Mouse (Mus musculus): Measurements from ENCODE around the gene Aldh1l1.

The Aldh1l1 gene

GRCm38 (mm10) chr6:90486176-90486921 lies at the start of gene Aldh1l1:
Gene Aldh1l1 (plus strand): TSS chr6:90486427.
- in situ Hi-C loops (cut with MboI), result no loop called here

GRCm38 (mm10) chr6:90437041-90437440 lies 49.2 kb upstream of the Aldh1l1 start:
- in situ Hi-C loops (cut with MboI), result no loop called here

GRCm38 (mm10) chr6:90446883-90447282 lies 39.3 kb upstream of the Aldh1l1 start:
- in situ Hi-C loops (cut with MboI), result no loop called here

GRCm38 (mm10) chr6:90450179-90450578 lies 36.0 kb upstream of the Aldh1l1 start:
- in situ Hi-C loops (cut with MboI), result no loop called here

- in situ Hi-C loops (cut with MboI), result no loop called here
These were observed 35.5 kb upstream of the Aldh1l1 start for GRCm38 (mm10) chr6:90450697-90451096.

- in situ Hi-C loops (cut with MboI), result no loop called here
These were observed 34.7 kb upstream of the Aldh1l1 start for GRCm38 (mm10) chr6:90451512-90451911.

- in situ Hi-C loops (cut with MboI), result no loop called here
These were observed 33.6 kb upstream of the Aldh1l1 start for GRCm38 (mm10) chr6:90452603-90453002.

GRCm38 (mm10) chr6:90453751-90454150 lies 32.5 kb upstream of the Aldh1l1 start:
- in situ Hi-C loops (cut with MboI), result no loop called here

- in situ Hi-C loops (cut with MboI), result no loop called here
These were observed 28.8 kb upstream of the Aldh1l1 start for GRCm38 (mm10) chr6:90457421-90457820.

- in situ Hi-C loops (cut with MboI), result no loop called here
These were observed 25.0 kb upstream of the Aldh1l1 start for GRCm38 (mm10) chr6:90461181-90461580.

- in situ Hi-C loops (cut with MboI), result no loop called here
These were observed 24.5 kb upstream of the Aldh1l1 start for GRCm38 (mm10) chr6:90461771-90462170.

- in situ Hi-C loops (cut with MboI), result no loop called here
These were observed 24.0 kb upstream of the Aldh1l1 start, which contains the start of gene Klf15 for GRCm38 (mm10) chr6:90462181-90462706. Gene Klf15 (plus strand): TSS chr6:90462576.

- in situ Hi-C loops (cut with MboI), result no loop called here
These were observed 23.4 kb upstream of the Aldh1l1 start for GRCm38 (mm10) chr6:90462841-90463227.

- in situ Hi-C loops (cut with MboI), result no loop called here
These were observed 22.9 kb upstream of the Aldh1l1 start for GRCm38 (mm10) chr6:90463228-90463862.

- in situ Hi-C loops (cut with MboI), result no loop called here
These were observed 22.3 kb upstream of the Aldh1l1 start for GRCm38 (mm10) chr6:90463890-90464421.

- in situ Hi-C loops (cut with MboI), result no loop called here
These were observed 21.1 kb upstream of the Aldh1l1 start for GRCm38 (mm10) chr6:90465028-90465640.

GRCm38 (mm10) chr6:90466079-90466478 lies 20.1 kb upstream of the Aldh1l1 start:
- in situ Hi-C loops (cut with MboI), result no loop called here

GRCm38 (mm10) chr6:90466847-90467410 lies 19.3 kb upstream of the Aldh1l1 start:
- in situ Hi-C loops (cut with MboI), result no loop called here

- in situ Hi-C loops (cut with MboI), result no loop called here
These were observed 18.0 kb upstream of the Aldh1l1 start for GRCm38 (mm10) chr6:90468216-90468615.

- in situ Hi-C loops (cut with MboI), result no loop called here
These were observed 17.2 kb upstream of the Aldh1l1 start for GRCm38 (mm10) chr6:90469041-90469440.

- in situ Hi-C loops (cut with MboI), result no loop called here
These were observed 16.0 kb upstream of the Aldh1l1 start for GRCm38 (mm10) chr6:90470255-90470654.

GRCm38 (mm10) chr6:90470947-90471541 lies 15.2 kb upstream of the Aldh1l1 start:
- in situ Hi-C loops (cut with MboI), result no loop called here

All from mature B cell (primary cell).